Mouse (Mus musculus) megakaryocyte, adult 5-6 weeks (primary cell): ENCODE measurements around the gene Plgrkt. TPM values are rescaled to one million over a fixed set of nuclear protein-coding genes. Genes with fewer than 3 reads are reported as not detected.
"Not testable (repeated sequence)": the region's sequence is repeated elsewhere in the genome, so short reads cannot be mapped to it uniquely, and the experiment has no call there.

Experiments used
- ATAC-seq: 2 replicates; pipeline ENCODE4 v1.8.0; 2016; ENCODE audit warnings: mild to moderate bottlenecking, inconsistent platforms; ENCODE audit not compliant: poor library complexity, severe bottlenecking
- total RNA-seq, 2 experiments: library from RNA; stranded (forward) in 1 of 2; stranded (reverse) in 1 of 2; fragments of 153-499, 151-499 nt in 1 of 2; fragments of 221-1000, 200-1000 nt in 1 of 2; gene quantifications; 2 replicates each; pipeline versions ENCODE4 v1.2.3 to v1.2.4; 2015 to 2017

Gene Plgrkt
- total RNA-seq (2015) (66.4 and 70.8 TPM in 2 replicates), total RNA-seq (2017) (50.8 and 57.1 TPM in 2 replicates)

DNA sequence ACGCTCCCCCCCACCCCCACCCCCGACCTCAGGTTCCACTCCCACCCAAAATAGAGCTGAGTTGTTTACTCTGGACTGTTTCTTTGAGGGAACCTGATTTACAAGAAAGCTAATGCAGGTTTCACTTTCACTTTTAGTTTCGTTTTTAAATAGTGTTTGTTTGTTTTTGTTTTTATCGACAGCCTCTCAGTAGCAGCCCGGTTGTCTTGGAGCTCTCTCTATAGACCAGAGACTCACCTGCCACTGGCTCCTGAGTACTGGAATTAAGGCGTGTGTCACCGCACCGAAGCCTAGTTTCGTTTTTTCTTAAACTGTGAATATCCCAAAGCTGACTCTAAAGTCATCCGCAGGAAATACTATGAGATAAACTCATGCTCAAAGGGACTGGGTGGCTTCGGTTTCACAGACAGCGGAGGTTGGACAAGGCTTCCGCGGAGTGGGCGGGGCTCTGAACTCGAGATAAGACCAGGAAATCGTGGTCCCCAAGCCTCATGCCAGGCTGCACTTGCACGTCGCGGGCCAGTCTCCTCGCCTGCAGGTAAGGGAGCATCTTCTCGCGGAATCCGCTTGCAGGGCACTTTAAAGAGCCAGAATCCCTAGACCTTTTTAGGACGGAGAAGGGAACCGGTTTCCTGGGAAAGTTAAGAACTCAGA, at the start of gene Plgrkt, which contains the start of gene Cd274:
TSS of gene Plgrkt (minus strand) at position 422 of the 654 bp plus-strand sequence.
TSS of gene Cd274 (plus strand) at position 487 of the 654 bp plus-strand sequence.
- peak; percentile 93 for ATAC-seq

DNA sequence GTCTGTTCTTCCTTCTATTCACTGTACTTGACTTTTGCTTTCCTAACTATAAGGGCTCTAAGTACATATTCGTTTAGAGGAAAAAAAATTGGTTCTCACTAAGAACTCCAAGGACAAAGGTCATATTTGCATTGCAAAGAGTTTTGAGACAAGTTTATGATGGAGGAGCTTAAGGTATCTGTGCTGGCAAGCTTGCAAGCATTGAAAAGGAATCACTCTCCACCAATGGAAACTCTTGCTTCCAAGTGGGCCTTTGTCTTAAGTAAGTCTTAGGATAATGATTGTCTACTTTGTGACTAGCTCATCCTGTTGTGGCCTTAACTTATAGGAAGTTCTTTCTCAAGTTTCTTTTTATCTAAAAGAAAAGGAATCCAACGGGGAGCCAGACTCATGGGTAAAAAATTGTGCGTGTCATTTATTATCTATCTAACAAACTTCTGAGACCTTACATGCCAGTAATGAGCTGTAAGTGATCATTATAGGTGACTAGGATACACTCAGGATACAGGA, 49.3 kb upstream of the Plgrkt start:
- no peak for ATAC-seq

- not testable (repeated sequence) for ATAC-seq
These were observed 47.7 kb upstream of the Plgrkt start for GRCm38 (mm10) chr19:29414917-29415316.

GRCm38 (mm10) chr19:29414513-29414912, 47.3 kb upstream of the Plgrkt start:
- ATAC-seq: peak; percentile 66

DNA sequence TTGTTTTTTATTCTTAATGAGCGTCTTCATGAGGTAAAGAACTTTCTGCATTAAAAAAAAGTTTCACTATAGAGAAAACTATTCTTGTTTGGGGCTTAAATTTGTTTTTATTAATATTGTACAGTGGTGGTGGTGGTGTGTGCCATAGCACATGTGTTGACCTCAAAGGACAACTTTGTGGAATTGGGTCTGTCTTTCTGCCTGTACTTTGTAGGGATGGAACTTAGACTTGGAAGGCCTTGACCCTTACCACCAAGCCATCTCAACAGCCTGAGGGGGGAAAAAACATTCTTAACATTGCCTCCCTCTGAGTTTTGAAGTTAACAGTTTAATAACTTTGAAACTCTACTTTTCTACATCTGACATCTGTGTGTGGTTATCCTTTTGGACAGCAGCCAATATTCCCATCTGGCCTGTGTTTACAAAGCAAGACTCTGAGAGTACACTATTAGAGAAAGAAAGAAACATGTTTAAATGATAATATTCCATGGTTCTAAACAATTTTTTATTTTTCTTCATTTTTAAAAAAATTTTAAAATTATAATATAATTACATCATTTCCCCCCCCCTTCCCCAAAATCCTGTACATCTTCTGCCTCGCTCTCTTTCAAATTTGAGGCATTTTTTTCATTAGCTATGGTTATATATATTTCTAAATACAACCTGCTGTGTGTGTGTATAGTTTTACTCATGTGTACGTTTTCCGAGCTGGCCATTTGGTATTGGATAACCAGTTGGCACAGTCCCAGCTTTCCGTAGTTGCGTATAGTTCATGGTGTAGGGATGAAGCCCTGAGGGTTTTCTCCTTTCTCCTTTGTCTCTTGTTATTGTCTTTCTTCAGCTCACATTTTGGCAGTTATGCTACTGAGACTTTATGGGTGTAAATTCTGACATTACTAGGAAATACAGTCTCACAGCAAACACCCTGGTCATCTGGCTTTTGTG, 45.6 kb upstream of the Plgrkt start:
- ATAC-seq: no peak

DNA sequence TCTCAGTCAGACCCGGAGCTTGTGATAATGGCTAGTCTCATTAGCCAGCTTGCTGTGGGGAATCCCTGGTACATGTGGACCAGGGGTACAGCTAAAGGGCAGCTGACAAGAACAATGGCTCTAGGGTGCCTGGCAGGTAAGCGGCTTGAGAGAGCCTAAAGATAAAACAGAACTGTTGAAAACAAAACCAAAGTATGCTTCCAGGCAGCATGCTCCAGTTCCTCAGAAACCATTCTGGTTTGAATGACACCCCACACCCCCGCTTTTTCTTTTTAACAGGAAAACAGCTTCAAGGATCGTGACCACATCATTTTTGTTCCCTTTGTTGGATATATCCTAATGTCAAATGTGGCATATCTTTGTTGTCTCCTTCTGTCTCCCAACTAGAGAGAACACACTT, 43.4 kb upstream of the Plgrkt start, which contains the start of gene Pdcd1lg2:
TSS of gene Pdcd1lg2 (plus strand) at position 301 of the 400 bp plus-strand sequence.
- no peak for ATAC-seq

DNA sequence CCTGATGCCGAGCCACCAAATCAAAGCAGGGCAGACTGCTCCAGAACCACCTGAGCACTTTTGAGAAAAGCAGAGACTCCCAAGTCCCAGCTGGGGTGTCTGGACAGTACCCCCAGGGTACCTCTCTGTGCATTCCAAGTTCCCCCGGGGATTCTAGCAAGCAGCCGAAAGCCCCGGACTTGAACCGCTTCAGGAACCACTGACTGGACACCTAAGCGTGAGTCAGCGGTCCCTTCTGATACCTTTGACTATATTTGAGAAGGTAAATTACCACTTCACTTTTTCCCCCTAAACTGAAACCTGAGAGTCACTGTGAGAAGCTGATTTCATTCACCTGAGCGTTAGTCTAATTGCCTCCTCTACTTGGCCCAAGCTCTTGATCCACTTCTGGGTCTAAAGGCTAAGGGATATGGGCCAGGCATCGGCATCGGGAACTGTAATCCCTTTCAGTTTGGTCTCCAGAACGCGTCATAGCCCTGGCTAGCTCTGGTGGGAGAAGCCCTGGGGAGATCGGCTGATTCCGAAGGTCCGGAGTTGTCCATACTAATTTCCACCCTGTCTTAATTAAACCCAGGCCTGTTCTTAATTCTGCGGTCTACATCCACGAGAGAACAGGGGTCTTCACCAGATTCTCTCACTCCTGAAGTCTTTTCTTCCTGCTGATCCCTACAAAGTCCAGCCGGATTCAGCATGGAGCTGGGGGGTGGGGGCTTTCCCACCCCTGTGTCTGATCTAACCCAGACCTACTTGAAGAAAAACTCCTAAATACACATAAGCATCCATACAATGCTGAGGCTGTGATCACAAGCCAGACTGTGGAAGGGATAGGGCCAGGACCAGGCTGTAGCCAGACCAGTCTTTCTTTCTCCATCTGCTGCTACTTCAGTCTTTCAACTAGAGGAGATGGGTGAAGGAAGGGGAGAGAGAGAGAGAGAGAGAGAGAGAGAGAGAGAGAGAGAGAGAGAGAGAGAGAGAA, 39.1 kb upstream of the Plgrkt start:
- ATAC-seq: no peak

DNA sequence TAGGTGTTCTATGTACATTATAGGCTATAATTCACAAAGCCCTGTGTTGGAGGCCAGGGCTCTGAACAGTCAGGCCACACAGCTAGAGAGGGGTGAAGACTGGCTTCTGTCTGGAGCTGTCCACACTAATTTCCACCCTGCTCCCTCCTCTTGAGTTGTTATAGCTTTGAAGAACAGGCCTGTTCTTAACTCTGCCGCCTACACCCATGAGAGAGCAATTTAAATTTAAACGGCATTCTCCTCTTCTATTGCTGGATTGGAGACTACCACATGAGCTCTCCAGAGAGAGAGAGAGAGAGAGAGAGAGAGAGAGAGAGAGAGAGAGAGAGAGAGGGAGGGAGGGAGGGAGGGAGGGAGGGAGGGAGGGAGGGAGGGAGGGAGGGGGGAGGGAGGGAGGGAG, 38.2 kb upstream of the Plgrkt start:
- no peak for ATAC-seq

DNA sequence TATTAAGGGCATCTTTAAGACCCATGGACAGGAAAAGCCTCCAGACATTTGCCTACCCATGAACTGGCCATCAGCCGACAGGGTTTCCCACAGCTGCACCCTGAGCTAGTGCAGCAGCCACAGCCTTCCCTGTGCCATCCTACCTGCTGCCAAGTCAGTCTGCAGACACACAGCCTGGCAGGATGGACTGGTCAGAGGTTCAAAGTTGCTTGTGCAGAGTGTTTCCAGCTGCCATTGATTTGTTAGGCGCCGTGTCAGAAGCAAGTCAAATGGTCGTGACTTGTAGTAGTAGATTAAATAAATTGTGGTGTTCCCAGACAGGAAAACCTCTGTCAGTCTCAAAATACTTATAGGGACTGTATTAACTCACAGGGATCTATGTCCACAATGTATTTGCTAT, 36.1 kb upstream of the Plgrkt start:
- ATAC-seq: no peak

GRCm38 (mm10) chr19:29402621-29403020, 35.4 kb upstream of the Plgrkt start:
- ATAC-seq: no peak

DNA sequence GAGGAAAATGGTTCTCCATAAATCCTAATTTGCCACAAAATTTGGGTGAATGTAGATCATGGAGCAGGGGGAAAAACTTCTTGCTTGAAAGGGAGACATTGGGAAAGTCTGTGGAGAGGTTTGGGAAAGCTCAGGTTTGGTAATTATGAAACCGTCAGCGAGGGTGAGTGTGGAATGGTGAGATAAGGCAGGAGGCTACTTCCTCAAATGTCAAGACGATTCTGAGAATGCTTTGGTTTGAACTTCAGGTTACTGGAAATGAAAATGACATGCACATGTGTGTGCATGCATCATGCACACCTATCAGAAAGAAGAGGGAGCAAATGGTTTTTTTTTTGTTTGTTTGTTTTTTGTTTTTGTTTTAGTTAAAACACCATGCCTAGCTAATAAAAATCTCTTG, 33.3 kb upstream of the Plgrkt start:
- peak; percentile 49; the same call in 1 of the 2 replicates for ATAC-seq

DNA sequence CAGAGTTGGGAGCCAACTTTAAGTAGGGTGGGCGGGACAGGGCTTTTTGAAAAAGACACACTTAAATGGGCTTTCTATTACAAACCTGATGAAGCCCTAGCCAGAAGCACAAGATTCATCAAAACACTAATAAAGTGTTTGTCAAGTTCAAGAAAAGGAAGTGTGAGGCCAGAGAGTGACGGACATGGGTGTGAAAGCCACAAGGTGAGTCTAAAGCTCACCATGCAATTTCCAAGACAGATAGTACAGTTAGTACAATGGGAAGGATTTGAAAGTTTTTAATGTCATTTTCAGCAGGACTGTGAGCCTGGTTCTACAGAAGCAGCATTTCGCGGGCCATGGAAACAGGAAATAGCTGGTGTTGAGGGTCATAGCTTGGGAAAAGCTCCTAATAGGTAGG, 32.6 kb upstream of the Plgrkt start:
- ATAC-seq: peak; percentile 56

DNA sequence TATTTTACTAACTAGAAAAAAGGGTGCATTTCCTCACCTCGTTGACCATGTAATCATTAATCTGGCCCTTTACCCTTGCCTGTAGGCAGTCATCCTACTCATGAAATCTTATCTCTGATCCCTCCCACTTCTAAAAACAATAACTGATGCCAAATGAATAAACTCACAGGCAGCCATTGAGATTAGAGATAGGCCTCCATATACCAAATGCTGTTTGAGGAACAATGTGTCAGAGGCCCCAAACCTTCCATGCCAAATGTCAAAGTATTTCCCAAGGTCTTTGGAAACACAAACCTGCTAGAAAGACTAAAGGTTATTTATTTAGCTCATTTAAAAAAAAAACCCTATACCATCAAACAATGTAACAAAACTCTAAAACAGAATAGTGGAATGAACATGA, 29.2 kb upstream of the Plgrkt start:
- ATAC-seq: no peak

DNA sequence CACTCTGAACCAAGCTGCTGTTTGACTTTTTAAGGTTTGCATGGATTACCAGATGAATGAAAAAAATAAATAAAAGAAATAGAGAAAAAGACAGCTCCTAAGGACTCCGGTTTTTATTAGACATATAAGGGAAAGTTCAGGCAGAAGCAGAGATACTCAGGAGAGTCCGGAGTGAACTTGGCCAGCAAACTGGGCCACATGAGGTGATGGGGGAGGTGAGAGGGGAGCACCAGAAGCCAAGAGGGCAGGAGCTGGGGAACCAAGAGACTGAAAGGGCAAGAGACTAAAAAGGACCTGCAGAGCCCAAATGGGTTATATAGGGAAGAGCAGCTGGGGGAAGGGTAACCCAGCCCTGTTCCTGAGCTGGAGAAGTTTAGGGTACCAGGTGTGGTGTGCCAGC, 27.5 kb upstream of the Plgrkt start:
- ATAC-seq: no peak

GRCm38 (mm10) chr19:29393333-29393732, 26.1 kb upstream of the Plgrkt start:
- ATAC-seq: no peak

DNA sequence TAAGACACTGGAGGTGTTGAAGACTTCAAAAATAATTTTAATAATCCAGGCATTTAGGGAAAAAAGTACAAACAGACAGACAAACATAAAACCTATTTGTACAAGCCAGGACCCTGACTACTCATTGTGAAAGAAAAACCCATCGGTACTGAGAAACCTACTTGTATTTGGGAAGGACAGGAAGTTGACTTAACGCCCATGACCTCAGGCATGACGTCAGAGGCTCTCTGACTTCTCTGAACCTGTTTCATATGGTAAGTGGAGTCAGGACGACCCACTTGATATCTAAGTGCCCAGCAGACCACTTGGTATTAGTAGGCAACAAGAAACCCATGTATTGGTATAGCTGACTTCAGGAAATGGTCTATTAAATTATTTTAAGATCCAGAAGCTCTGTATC, 24.1 kb upstream of the Plgrkt start:
- no peak for ATAC-seq

- no peak for ATAC-seq
These were observed 23.3 kb upstream of the Plgrkt start for GRCm38 (mm10) chr19:29390483-29390882.

GRCm38 (mm10) chr19:29388818-29389217, 21.6 kb upstream of the Plgrkt start:
- no peak for ATAC-seq

- ATAC-seq: no peak
These were observed 18.6 kb upstream of the Plgrkt start for GRCm38 (mm10) chr19:29385822-29386221.

DNA sequence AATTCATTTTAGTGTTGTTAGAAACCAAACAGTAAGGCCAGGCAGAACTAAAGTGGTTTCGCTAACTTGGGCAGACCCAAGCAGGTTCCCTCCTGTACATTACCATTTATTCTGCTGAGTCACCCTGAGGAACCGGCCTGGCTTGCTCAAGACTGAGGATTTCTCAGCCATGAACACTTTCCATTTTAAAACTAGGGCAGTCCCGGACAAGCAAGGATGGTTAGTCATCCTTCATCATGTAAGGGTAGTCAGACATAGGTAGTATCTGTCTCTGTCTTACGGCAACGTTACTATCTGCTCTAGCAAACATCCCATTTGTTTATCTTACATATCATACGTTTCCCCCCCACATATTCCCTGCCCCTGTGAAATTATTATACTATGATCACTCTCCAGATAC, 17.8 kb upstream of the Plgrkt start:
- ATAC-seq: peak; percentile 87
